Mouse (Mus musculus): ENCODE data around the gene Fars2. TPM values are rescaled to one million over a fixed set of nuclear protein-coding genes. Genes with fewer than 3 reads are reported as not detected.
"Not testable (repeated sequence)": the region's sequence is repeated elsewhere in the genome, so short reads cannot be mapped to it uniquely, and the experiment has no call there.

Fars2 gene
- polyA plus RNA-seq, 1 experiment from 2014 or later = 31.7 TPM

- not testable (repeated sequence) for H3K4me1 ChIP-seq (replicated peaks; ENCODE audit: control insufficient read depth, insufficient read depth, low read length)
These were observed 248.5 kb downstream of the Fars2 start for GRCm38 (mm10) chr13:36365719-36366118.

GRCm38 (mm10) chr13:36366304-36366703 is 249.1 kb downstream of the Fars2 start:
- ATAC-seq (replicated peaks; ENCODE audit: low FRiP score) (no peak), DNase-seq (ENCODE audit: low spot score) (no peak)
- Histone ChIP-seq H3K9me3 (ENCODE audit: control insufficient read depth, low read length) (no peaks in the 10 kb centered on the region), H3K9ac (ENCODE audit: low read length) (no peak overlapping the region), H3K27me3 (ENCODE audit: control insufficient read depth, insufficient read depth, low read length) (no peaks in the 10 kb centered on the region), H3K27ac (ENCODE audit: low read depth, low read length) (no peak overlapping the region), H3K4me1 (replicated peaks; ENCODE audit: control insufficient read depth, insufficient read depth, low read length) (no peaks in the 10 kb centered on the region), H3K36me3 (ENCODE audit: control insufficient read depth, insufficient read depth, low read length) (no peaks in the 10 kb centered on the region), H3K4me2 (ENCODE audit: low read depth, low read length, severe bottlenecking) (no peak overlapping the region), H3K4me3 (ENCODE audit: low read depth, low read length) (no peak overlapping the region)
- 89% methylated on average over 6 of the region's 6 CpGs for WGBS

More at GRCm38 (mm10) chr13:36365719-36366118, 248.5 kb downstream of the Fars2 start:
- not testable (repeated sequence) for H3K9me3 ChIP-seq (ENCODE audit: control insufficient read depth, low read length); H3K27me3 ChIP-seq (ENCODE audit: control insufficient read depth, insufficient read depth, low read length); H3K4me2 ChIP-seq (ENCODE audit: low read depth, low read length, severe bottlenecking); H3K9ac ChIP-seq (ENCODE audit: low read length); H3K27ac ChIP-seq (ENCODE audit: low read depth, low read length); H3K4me3 ChIP-seq (ENCODE audit: low read depth, low read length); DNase-seq (ENCODE audit: low spot score); ATAC-seq (replicated peaks; ENCODE audit: low FRiP score); H3K36me3 ChIP-seq (ENCODE audit: control insufficient read depth, insufficient read depth, low read length)
- 95% methylated on average over 5 of the region's 5 CpGs for WGBS

GRCm38 (mm10) chr13:36367712-36368491 is 250.7 kb downstream of the Fars2 start:
- Histone ChIP-seq H3K9me3 (ENCODE audit: control insufficient read depth, low read length) (no peaks in the 10 kb centered on the region), H3K4me1 (replicated peaks; ENCODE audit: control insufficient read depth, insufficient read depth, low read length) (no peaks in the 10 kb centered on the region), H3K36me3 (ENCODE audit: control insufficient read depth, insufficient read depth, low read length) (no peaks in the 10 kb centered on the region), H3K9ac (ENCODE audit: low read length) (no peak overlapping the region), H3K4me3 (ENCODE audit: low read depth, low read length) (no peak overlapping the region), H3K4me2 (ENCODE audit: low read depth, low read length, severe bottlenecking) (no peak overlapping the region), H3K27ac (ENCODE audit: low read depth, low read length) (no peak overlapping the region), H3K27me3 (ENCODE audit: control insufficient read depth, insufficient read depth, low read length) (no peaks in the 10 kb centered on the region)
- ATAC-seq (replicated peaks; ENCODE audit: low FRiP score) = no peak
- no peak for DNase-seq (ENCODE audit: low spot score)

- H3K36me3 ChIP-seq (ENCODE audit: control insufficient read depth, insufficient read depth, low read length) = no peaks in the 10 kb centered on the region
- DNase-seq (ENCODE audit: low spot score) (no peak), ATAC-seq (replicated peaks; ENCODE audit: low FRiP score) (no peak)
- no peak overlapping the region for H3K9ac ChIP-seq (ENCODE audit: low read length)
- H3K27ac ChIP-seq (ENCODE audit: low read depth, low read length) = no peak overlapping the region
- no peak overlapping the region for H3K4me3 ChIP-seq (ENCODE audit: low read depth, low read length)
- H3K27me3 ChIP-seq (ENCODE audit: control insufficient read depth, insufficient read depth, low read length) = no peaks in the 10 kb centered on the region
- H3K4me2 ChIP-seq (ENCODE audit: low read depth, low read length, severe bottlenecking) = no peak overlapping the region
- no peaks in the 10 kb centered on the region for H3K9me3 ChIP-seq (ENCODE audit: control insufficient read depth, low read length)
- WGBS = 46% methylated on average over 3 of the region's 3 CpGs
- no peaks in the 10 kb centered on the region for H3K4me1 ChIP-seq (replicated peaks; ENCODE audit: control insufficient read depth, insufficient read depth, low read length)
These were observed 251.6 kb downstream of the Fars2 start for GRCm38 (mm10) chr13:36368799-36369198.

GRCm38 (mm10) chr13:36369400-36369799 is 252.2 kb downstream of the Fars2 start:
- ATAC-seq (replicated peaks; ENCODE audit: low FRiP score) (no peak), DNase-seq (ENCODE audit: low spot score) (no peak)
- no peak overlapping the region for H3K9ac ChIP-seq (ENCODE audit: low read length)
- H3K9me3 ChIP-seq (ENCODE audit: control insufficient read depth, low read length) = no peaks in the 10 kb centered on the region
- no peaks in the 10 kb centered on the region for H3K4me1 ChIP-seq (replicated peaks; ENCODE audit: control insufficient read depth, insufficient read depth, low read length)
- H3K27me3 ChIP-seq (ENCODE audit: control insufficient read depth, insufficient read depth, low read length) = no peaks in the 10 kb centered on the region
- WGBS = 78% methylated on average over 11 of the region's 11 CpGs
- no peak overlapping the region for H3K27ac ChIP-seq (ENCODE audit: low read depth, low read length)
- H3K36me3 ChIP-seq (ENCODE audit: control insufficient read depth, insufficient read depth, low read length) = no peaks in the 10 kb centered on the region
- H3K4me2 ChIP-seq (ENCODE audit: low read depth, low read length, severe bottlenecking) = no peak overlapping the region
- no peak overlapping the region for H3K4me3 ChIP-seq (ENCODE audit: low read depth, low read length)

GRCm38 (mm10) chr13:36383236-36383635 is 266.0 kb downstream of the Fars2 start:
- H3K9me3 ChIP-seq (ENCODE audit: control insufficient read depth, low read length) = no peaks in the 10 kb centered on the region
- WGBS = 89% methylated on average over 2 of the region's 2 CpGs
- H3K27ac ChIP-seq (ENCODE audit: low read depth, low read length) = no peak overlapping the region
- H3K9ac ChIP-seq (ENCODE audit: low read length) = no peak overlapping the region
- no peaks in the 10 kb centered on the region for H3K4me1 ChIP-seq (replicated peaks; ENCODE audit: control insufficient read depth, insufficient read depth, low read length)
- no peaks in the 10 kb centered on the region for H3K27me3 ChIP-seq (ENCODE audit: control insufficient read depth, insufficient read depth, low read length)
- no peak overlapping the region for H3K4me3 ChIP-seq (ENCODE audit: low read depth, low read length)
- no peak for DNase-seq (ENCODE audit: low spot score)
- no peak overlapping the region for H3K4me2 ChIP-seq (ENCODE audit: low read depth, low read length, severe bottlenecking)
- no peaks in the 10 kb centered on the region for H3K36me3 ChIP-seq (ENCODE audit: control insufficient read depth, insufficient read depth, low read length)
- no peak for ATAC-seq (replicated peaks; ENCODE audit: low FRiP score)

- Histone ChIP-seq H3K4me1 (replicated peaks; ENCODE audit: control insufficient read depth, insufficient read depth, low read length) (no peaks in the 10 kb centered on the region), H3K9ac (ENCODE audit: low read length) (no peak overlapping the region), H3K27me3 (ENCODE audit: control insufficient read depth, insufficient read depth, low read length) (no peaks in the 10 kb centered on the region), H3K36me3 (ENCODE audit: control insufficient read depth, insufficient read depth, low read length) (no peaks in the 10 kb centered on the region), H3K27ac (ENCODE audit: low read depth, low read length) (no peak overlapping the region), H3K9me3 (ENCODE audit: control insufficient read depth, low read length) (no peaks in the 10 kb centered on the region), H3K4me3 (ENCODE audit: low read depth, low read length) (no peak overlapping the region), H3K4me2 (ENCODE audit: low read depth, low read length, severe bottlenecking) (no peak overlapping the region)
- no peak for DNase-seq (ENCODE audit: low spot score)
- 86% methylated on average over 5 of the region's 5 CpGs for WGBS
- no peak for ATAC-seq (replicated peaks; ENCODE audit: low FRiP score)
These were observed 268.9 kb downstream of the Fars2 start for GRCm38 (mm10) chr13:36386074-36386473.

- no peaks in the 10 kb centered on the region for H3K9me3 ChIP-seq (ENCODE audit: control insufficient read depth, low read length)
- H3K4me3 ChIP-seq (ENCODE audit: low read depth, low read length) = no peak overlapping the region
- no peaks in the 10 kb centered on the region for H3K27me3 ChIP-seq (ENCODE audit: control insufficient read depth, insufficient read depth, low read length)
- no peak overlapping the region for H3K4me2 ChIP-seq (ENCODE audit: low read depth, low read length, severe bottlenecking)
- H3K27ac ChIP-seq (ENCODE audit: low read depth, low read length) = no peak overlapping the region
- 86% methylated on average over 7 of the region's 7 CpGs for WGBS
- no peaks in the 10 kb centered on the region for H3K36me3 ChIP-seq (ENCODE audit: control insufficient read depth, insufficient read depth, low read length)
- no peak overlapping the region for H3K9ac ChIP-seq (ENCODE audit: low read length)
- ATAC-seq (replicated peaks; ENCODE audit: low FRiP score) = no peak
- DNase-seq (ENCODE audit: low spot score) = no peak
- no peaks in the 10 kb centered on the region for H3K4me1 ChIP-seq (replicated peaks; ENCODE audit: control insufficient read depth, insufficient read depth, low read length)
These were observed 274.7 kb downstream of the Fars2 start for GRCm38 (mm10) chr13:36391936-36392335.

GRCm38 (mm10) chr13:36392666-36393065 is 275.5 kb downstream of the Fars2 start:
- 84% methylated on average over 4 of the region's 4 CpGs for WGBS
- DNase-seq (ENCODE audit: low spot score) (no peak), ATAC-seq (replicated peaks; ENCODE audit: low FRiP score) (no peak)
- Histone ChIP-seq H3K9ac (ENCODE audit: low read length) (no peak overlapping the region), H3K4me2 (ENCODE audit: low read depth, low read length, severe bottlenecking) (no peak overlapping the region), H3K4me1 (replicated peaks; ENCODE audit: control insufficient read depth, insufficient read depth, low read length) (no peaks in the 10 kb centered on the region), H3K9me3 (ENCODE audit: control insufficient read depth, low read length) (no peaks in the 10 kb centered on the region), H3K27ac (ENCODE audit: low read depth, low read length) (no peak overlapping the region), H3K27me3 (ENCODE audit: control insufficient read depth, insufficient read depth, low read length) (no peaks in the 10 kb centered on the region), H3K36me3 (ENCODE audit: control insufficient read depth, insufficient read depth, low read length) (no peaks in the 10 kb centered on the region), H3K4me3 (ENCODE audit: low read depth, low read length) (no peak overlapping the region)
